35 mouse cellular contexts compared by ENCODE assay signal in genomic region chr5:90373708-90374107, GRCm38 (mm10).
"Had no signal": no experiment of that assay in that cellular context is flagged by ENCODE, and none has a peak within 500 bp of the region (broad histone marks: within the 10 kb centered on the region; RNA-seq: fewer than 3 reads in every experiment).

No protein-coding gene starts in this region.

- H3K27ac ChIP-seq: heart, adult 2 months; heart, embryonic 10.5 days; heart, embryonic 13.5 days; heart, embryonic 15.5 days; hindbrain, embryonic 10.5 days; hindbrain, embryonic 12.5 days; hindbrain, embryonic 13.5 days; hindbrain, embryonic 14.5 days; hindbrain, embryonic 15.5 days; hindbrain, postnatal 0 days; intestine, embryonic 15.5 days; kidney, embryonic 15.5 days; kidney, postnatal 0 days; layer of hippocampus, adult 2 months had no signal

- H3K9ac ChIP-seq: heart, embryonic 12.5 days; heart, embryonic 13.5 days; heart, embryonic 15.5 days; hindbrain, embryonic 12.5 days; hindbrain, embryonic 13.5 days; hindbrain, embryonic 14.5 days; hindbrain, embryonic 15.5 days; intestine, embryonic 15.5 days; kidney, embryonic 15.5 days had no signal

- DNase-seq: heart, adult 18-20 months; heart, adult 2 months; heart, postnatal 10 days; heart, postnatal 14 days; heart, postnatal 36 days; heart, postnatal 4 days; kidney, adult 11 months; kidney, adult 18-20 months; kidney, adult 2 months; kidney, adult 8-10 months; kidney, postnatal 10 days; kidney, postnatal 14 days; kidney, postnatal 25 days; kidney, postnatal 36 days; kidney, postnatal 4 days; layer of hippocampus, adult 9-11 months; layer of hippocampus, postnatal 36 days had no signal

- H3K36me3 ChIP-seq: heart, embryonic 10.5 days; heart, embryonic 12.5 days; heart, embryonic 13.5 days; heart, embryonic 15.5 days; hindbrain, embryonic 10.5 days; hindbrain, embryonic 12.5 days; hindbrain, embryonic 13.5 days; hindbrain, embryonic 15.5 days; intestine, embryonic 15.5 days; kidney, embryonic 15.5 days had no signal

- H3K4me1 ChIP-seq: heart, embryonic 10.5 days; heart, embryonic 12.5 days; heart, embryonic 15.5 days; hindbrain, embryonic 10.5 days; hindbrain, embryonic 12.5 days; hindbrain, embryonic 13.5 days; hindbrain, embryonic 15.5 days; intestine, embryonic 15.5 days; kidney, embryonic 15.5 days had no signal

- H3K4me2 ChIP-seq: heart, embryonic 11.5 days; heart, embryonic 12.5 days; heart, embryonic 13.5 days; heart, embryonic 15.5 days; hindbrain, embryonic 12.5 days; hindbrain, embryonic 13.5 days; hindbrain, embryonic 14.5 days; hindbrain, embryonic 15.5 days; intestine, embryonic 15.5 days; kidney, embryonic 15.5 days had no signal

- H3K9me3 ChIP-seq: heart, embryonic 10.5 days; heart, embryonic 13.5 days; heart, embryonic 15.5 days; hindbrain, embryonic 10.5 days; hindbrain, embryonic 13.5 days; hindbrain, embryonic 15.5 days; intestine, embryonic 15.5 days; kidney, embryonic 15.5 days had no signal

- H3K27me3 ChIP-seq: heart, embryonic 12.5 days; heart, embryonic 13.5 days; heart, embryonic 15.5 days; hindbrain, embryonic 12.5 days; hindbrain, embryonic 13.5 days; hindbrain, embryonic 15.5 days; intestine, embryonic 15.5 days; kidney, embryonic 15.5 days had no signal

- H3K4me3 ChIP-seq: heart, adult 2 months; heart, embryonic 10.5 days; heart, embryonic 12.5 days; heart, embryonic 13.5 days; heart, embryonic 15.5 days; hindbrain, embryonic 10.5 days; hindbrain, embryonic 12.5 days; hindbrain, embryonic 13.5 days; hindbrain, embryonic 15.5 days; intestine, embryonic 15.5 days; kidney, embryonic 15.5 days; layer of hippocampus, adult 2 months had no signal

- ATAC-seq: hindbrain, postnatal 0 days; inflammation-experienced regulatory T-cells, adult 6 months; intestine, embryonic 15.5 days; intestine, embryonic 16.5 days; intestine, postnatal 0 days had no signal
